8 mouse cellular contexts compared by ENCODE assay signal in genomic region chr10:62865167-62866034, GRCm38 (mm10). TPM values are rescaled to one million over a fixed set of nuclear protein-coding genes. Genes with fewer than 3 reads are reported as not detected.
A peak's percentile ranks its signal among the peaks of the same experiment; 100 is the strongest.
DNase-seq lines count a peak whose midpoint lies in the region; ATAC-seq lines count a peak whose summit lies in the region.

No protein-coding gene starts in this region.

- peak overlapping the region; percentile 97 for H3K27ac ChIP-seq in hindbrain, embryonic 14.5 days

- peaks cover 34% of the 10 kb centered on the region for H3K4me1 ChIP-seq in hindbrain, embryonic 14.5 days (replicated peaks; ENCODE audit: control insufficient read depth, insufficient read depth, low read length)

- peak overlapping the region; percentile 90 for H3K9ac ChIP-seq in hindbrain, embryonic 14.5 days

- peak overlapping the region; percentile 46 for H3K4me3 ChIP-seq in hindbrain, embryonic 14.5 days (replicated peaks; ENCODE audit: low read length)

- H3K36me3 ChIP-seq in hindbrain, embryonic 14.5 days (replicated peaks; ENCODE audit: control insufficient read depth, insufficient read depth), result peaks cover 9% of the 10 kb centered on the region

- peak; percentile 97 for ATAC-seq in hindbrain, embryonic 14.5 days (ENCODE audit: low FRiP score)

- H3K9me3 ChIP-seq in hindbrain, embryonic 14.5 days (ENCODE audit: control insufficient read depth, low read length), result no peaks in the 10 kb centered on the region

- H3K4me2 ChIP-seq in hindbrain, embryonic 14.5 days (replicated peaks), result peak overlapping the region; percentile 67

- DNase-seq in T-cell, adult 2 months (ENCODE audit: low spot score), result peak; percentile 62
- DNase-seq in cerebellum, postnatal 25 days, result peak; percentile 89
- DNase-seq in frontal cortex, postnatal 36 days (ENCODE audit: low spot score in 2 of 2), result peak; percentile 84 to 91
- peak; percentile 85 for DNase-seq in hindbrain, embryonic 14.5 days (ENCODE audit: low spot score)
- DNase-seq in layer of hippocampus, postnatal 25 days (ENCODE audit: extremely low spot score in 1 of 2, low spot score in 1 of 2), result peak; percentile 68 to 71
- peak; percentile 84 for DNase-seq in lung, postnatal 10 days
- DNase-seq in ovary, postnatal 36 days (ENCODE audit: low spot score), result peak; percentile 74
- DNase-seq in thymus, postnatal 36 days, result peak; percentile 62 to 65

- H3K27me3 ChIP-seq in hindbrain, embryonic 14.5 days (ENCODE audit: control insufficient read depth, insufficient read depth, low read length), result no peaks in the 10 kb centered on the region

- under 1% methylated on average over 28 of the region's 28 CpGs for WGBS in hindbrain, embryonic 14.5 days

RNA-seq across cellular contexts. Expression of gene Tet1, which starts 43.4 kb away (rescaled TPM):
- polyA plus RNA-seq in hindbrain, embryonic 14.5 days (2014; fragmentation: Nextera tagmentation; extraction: Ambion mirVana), result 44.1 and 45.9 TPM in 2 replicates
- 10 to 100 TPM; 20.5 to 27.6 TPM for total RNA-seq in layer of hippocampus, postnatal 25 days (2021)

RNA-seq across cellular contexts. Expression of gene Slc25a16, which starts 55.0 kb away (rescaled TPM):
- 14.4 and 17.0 TPM in 2 replicates for polyA plus RNA-seq in hindbrain, embryonic 14.5 days (2014; fragmentation: Nextera tagmentation; extraction: Ambion mirVana)
- 10 to 100 TPM; 42.3 to 45.3 TPM for total RNA-seq in layer of hippocampus, postnatal 25 days (2021)

Comparison
In these comparisons a context has a peak if more than half of its experiments do, and no peak if none do; other contexts are left out.
1. Peak in every context shown above with its lines: DNase-seq, ATAC-seq, H3K4me3 ChIP-seq and H3K27ac ChIP-seq.